Mouse (Mus musculus) neural tube, embryonic 14.5 days (tissue): ENCODE measurements at regions not wholly inside any gene's neighbourhood (a gene's known extent, or its start where the extent isn't known, plus 50 kb on each side); places are given as distances from the start of the nearest gene placed in this dataset.
"Not testable (repeated sequence)": the region's sequence is repeated elsewhere in the genome, so short reads cannot be mapped to it uniquely, and the experiment has no call there.

Experiments used
- ATAC-seq: fragments of 200-750 bp; cut with Nextera tagmentation; 2 replicates; pipeline ENCODE4 v1.8.0; 2017; ENCODE audit warnings: low read depth, mild to moderate bottlenecking, moderate TSS enrichment, moderate library complexity
- H3K27ac ChIP-seq: fragments of 300-500 bp; sonication (generic); 2 replicates; pipeline ENCODE4 v1.5.1; 2014; ENCODE audit warnings: low read depth, mild to moderate bottlenecking, control low read depth, low read length, moderate library complexity, mixed read lengths
- H3K27me3 ChIP-seq: fragments of 300-500 bp; sonication (generic); 2 replicates; pipeline ENCODE4 v1.6.1; 2014; ENCODE audit warnings: low read length; ENCODE audit not compliant: control insufficient read depth, insufficient read depth
- H3K36me3 ChIP-seq: fragments of 300-500 bp; sonication (generic); 2 replicates; pipeline ENCODE4 v1.6.1; 2014; ENCODE audit warnings: low read length, mixed read lengths; ENCODE audit not compliant: control insufficient read depth, insufficient read depth
- H3K4me1 ChIP-seq: fragments of 300-500 bp; sonication (generic); 2 replicates; pipeline ENCODE4 v1.6.1; 2014; ENCODE audit warnings: low read length; ENCODE audit not compliant: control insufficient read depth, insufficient read depth
- H3K4me2 ChIP-seq: fragments of 300-500 bp; sonication (generic); 2 replicates; pipeline ENCODE4 v1.6.1; 2014; ENCODE audit warnings: mild to moderate bottlenecking, low read depth, low read length, control low read depth
- H3K4me3 ChIP-seq: fragments of 300-500 bp; sonication (generic); 2 replicates; pipeline ENCODE4 v1.5.1; 2014; ENCODE audit warnings: low read depth, low read length, control low read depth, mixed read lengths
- H3K9ac ChIP-seq: fragments of 300-500 bp; sonication (generic); replicated peaks from 2 replicates; pipeline ENCODE4 v1.6.1; 2014; ENCODE audit warnings: low read depth, mild to moderate bottlenecking, control low read depth, low read length, mixed read lengths
- H3K9me3 ChIP-seq: fragments of 300-500 bp; sonication (generic); 2 replicates; pipeline ENCODE4 v1.6.1; 2016; ENCODE audit warnings: low read length; ENCODE audit not compliant: control insufficient read depth
- WGBS: fragments of 180-500 bp; shearing (Covaris S2); extraction: QIAGEN DNeasy Blood & Tissue Kit; methylation state at CpG from one replicate; pipeline ENCODE4 v1.1.7; 2014; 5-methylcytosine and 5-hydroxymethylcytosine counted together

GRCm38 (mm10) chr17:13590240-13590837 lies 170.0 kb upstream of the Afdn start:
- ATAC-seq, H3K36me3 ChIP-seq, H3K4me1 ChIP-seq, H3K4me3 ChIP-seq, H3K27me3 ChIP-seq, H3K9ac ChIP-seq, H3K27ac ChIP-seq, H3K4me2 ChIP-seq, H3K9me3 ChIP-seq: not testable (repeated sequence)
- 68% methylated on average over 1 of the region's 1 CpGs for WGBS
